Mouse (Mus musculus): ENCODE measurements around the gene Dtd1. TPM values are rescaled to one million over a fixed set of nuclear protein-coding genes. Genes with fewer than 3 reads are reported as not detected.

Gene Dtd1
- polyA plus RNA-seq, 1 experiment from 2014 or later: 31.2 TPM

DNA sequence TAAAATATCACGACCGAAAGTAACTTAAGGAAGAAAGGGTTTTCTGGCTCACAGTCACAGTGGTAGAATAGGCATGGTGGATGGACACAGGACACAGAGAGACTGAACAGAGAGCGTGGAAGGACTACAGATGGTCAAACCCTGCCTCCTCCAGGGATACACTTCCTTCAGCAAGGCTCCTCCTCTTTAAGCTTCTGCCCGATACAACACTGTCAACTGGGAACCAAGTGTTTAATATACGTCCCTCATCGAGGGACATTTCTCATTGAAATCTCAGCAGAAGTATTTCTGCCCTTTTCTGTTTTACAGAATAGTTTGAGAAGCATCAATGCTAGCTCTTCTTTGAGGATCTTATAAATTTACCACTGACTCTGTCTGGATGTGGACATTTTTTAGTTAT, 14.3 kb downstream of the Dtd1 start:
- 0 out of 2 replicates have a peak, but pooled peaks cover 8% of the 10 kb centered on the region for H3K4me1 ChIP-seq (replicated peaks)
- no peaks in the 10 kb centered on the region for H3K36me3 ChIP-seq
- no peak for ATAC-seq (ENCODE audit: insufficient number of reproducible peaks, low FRiP score)
- WGBS: 90% methylated on average over 6 of the region's 6 CpGs
- no peak overlapping the region for H3K4me3 ChIP-seq
- no peak overlapping the region for H3K27ac ChIP-seq (ENCODE audit: poor library complexity, severe bottlenecking)
- H3K9ac ChIP-seq: no peak overlapping the region
- H3K9me3 ChIP-seq (replicated peaks): no peaks in the 10 kb centered on the region; the same call in 1 of the 2 replicates
- no peaks in the 10 kb centered on the region for H3K27me3 ChIP-seq (replicated peaks)
- H3K4me2 ChIP-seq: no peak overlapping the region

GRCm38 (mm10) chr2:144617074-144617874, 17.6 kb downstream of the Dtd1 start:
- no peaks in the 10 kb centered on the region for H3K27me3 ChIP-seq (replicated peaks)
- 0 out of 2 replicates have a peak, but pooled peaks cover 8% of the 10 kb centered on the region for H3K4me1 ChIP-seq (replicated peaks)
- no peaks in the 10 kb centered on the region for H3K36me3 ChIP-seq
- no peak overlapping the region for H3K9ac ChIP-seq
- no peak overlapping the region for H3K27ac ChIP-seq (ENCODE audit: poor library complexity, severe bottlenecking)
- H3K9me3 ChIP-seq (replicated peaks): no peaks in the 10 kb centered on the region; the same call in 1 of the 2 replicates
- ATAC-seq (ENCODE audit: insufficient number of reproducible peaks, low FRiP score): no peak
- no peak overlapping the region for H3K4me3 ChIP-seq
- 55% methylated on average over 16 of the region's 16 CpGs for WGBS
- no peak overlapping the region for H3K4me2 ChIP-seq

GRCm38 (mm10) chr2:144621491-144621890, 21.8 kb downstream of the Dtd1 start:
- no peak overlapping the region for H3K4me2 ChIP-seq
- no peaks in the 10 kb centered on the region for H3K36me3 ChIP-seq
- no peak overlapping the region for H3K27ac ChIP-seq (ENCODE audit: poor library complexity, severe bottlenecking)
- H3K27me3 ChIP-seq (replicated peaks): no peaks in the 10 kb centered on the region
- H3K4me1 ChIP-seq (replicated peaks): 0 out of 2 replicates have a peak, but pooled peaks cover 8% of the 10 kb centered on the region
- peaks cover 1% of the 10 kb centered on the region; the same call in 1 of the 2 replicates for H3K9me3 ChIP-seq (replicated peaks)
- ATAC-seq (ENCODE audit: insufficient number of reproducible peaks, low FRiP score): no peak
- WGBS: 93% methylated on average over 6 of the region's 6 CpGs
- no peak overlapping the region for H3K4me3 ChIP-seq
- no peak overlapping the region for H3K9ac ChIP-seq

DNA sequence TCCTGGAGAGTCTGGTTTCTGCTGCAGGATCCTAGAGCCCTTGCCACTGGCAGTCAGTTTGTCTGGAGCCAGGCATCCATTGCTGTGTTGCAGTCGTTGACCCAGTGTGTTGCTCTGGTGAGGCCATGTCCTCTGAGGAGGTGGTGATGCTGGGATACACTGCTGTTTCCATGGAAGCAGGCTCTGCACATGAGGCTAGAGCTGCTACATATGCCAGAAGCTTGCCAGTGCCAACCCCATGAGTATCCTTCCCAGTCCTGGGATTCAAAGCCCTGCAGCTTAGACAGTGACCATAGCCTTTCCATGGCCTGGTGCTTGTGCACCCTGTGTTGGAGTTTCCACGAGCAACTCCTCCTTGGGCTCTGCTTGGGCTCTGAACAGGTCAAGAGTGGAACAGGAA, 33.9 kb downstream of the Dtd1 start:
- H3K27me3 ChIP-seq (replicated peaks): no peaks in the 10 kb centered on the region
- no peak overlapping the region for H3K27ac ChIP-seq (ENCODE audit: poor library complexity, severe bottlenecking)
- no peak for ATAC-seq (ENCODE audit: insufficient number of reproducible peaks, low FRiP score)
- no peaks in the 10 kb centered on the region for H3K9me3 ChIP-seq (replicated peaks)
- no peak overlapping the region for H3K4me3 ChIP-seq
- H3K4me2 ChIP-seq: no peak overlapping the region
- 73% methylated on average over 2 of the region's 2 CpGs for WGBS
- no peaks in the 10 kb centered on the region for H3K4me1 ChIP-seq (replicated peaks)
- H3K9ac ChIP-seq: no peak overlapping the region
- H3K36me3 ChIP-seq: 0 out of 2 replicates have a peak, but pooled peaks cover 6% of the 10 kb centered on the region

GRCm38 (mm10) chr2:144634231-144634630, 34.5 kb downstream of the Dtd1 start:
- Histone ChIP-seq H3K9me3 (replicated peaks) (no peaks in the 10 kb centered on the region), H3K27ac (ENCODE audit: poor library complexity, severe bottlenecking) (no peak overlapping the region), H3K27me3 (replicated peaks) (no peaks in the 10 kb centered on the region), H3K4me1 (replicated peaks) (no peaks in the 10 kb centered on the region), H3K4me3 (no peak overlapping the region), H3K9ac (no peak overlapping the region), H3K36me3 (0 out of 2 replicates have a peak, but pooled peaks cover 6% of the 10 kb centered on the region), H3K4me2 (no peak overlapping the region)
- ATAC-seq (ENCODE audit: insufficient number of reproducible peaks, low FRiP score): no peak
- 71% methylated on average over 5 of the region's 5 CpGs for WGBS

DNA sequence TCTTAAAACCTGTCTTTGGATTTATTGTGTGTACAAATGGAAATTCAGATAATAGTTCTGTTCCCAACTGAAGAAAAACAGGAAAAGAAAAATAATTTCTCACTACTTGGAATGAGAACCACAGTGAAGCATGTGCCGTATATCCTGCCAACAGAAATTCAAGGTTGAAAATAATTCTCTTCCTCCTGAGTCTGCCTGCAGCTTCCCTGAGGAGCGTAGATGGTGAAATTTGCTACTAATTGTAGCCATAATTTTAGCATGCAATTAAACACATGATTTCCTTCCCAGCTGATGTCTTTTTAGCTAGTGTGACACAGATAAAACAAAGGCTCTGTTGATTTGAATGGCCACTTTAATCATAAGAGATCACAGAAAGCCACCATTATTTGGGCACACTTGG, 35.0 kb downstream of the Dtd1 start:
- Histone ChIP-seq H3K9me3 (replicated peaks) (no peaks in the 10 kb centered on the region), H3K9ac (no peak overlapping the region), H3K4me2 (no peak overlapping the region), H3K4me1 (replicated peaks) (no peaks in the 10 kb centered on the region), H3K27ac (ENCODE audit: poor library complexity, severe bottlenecking) (no peak overlapping the region), H3K36me3 (0 out of 2 replicates have a peak, but pooled peaks cover 6% of the 10 kb centered on the region), H3K4me3 (no peak overlapping the region), H3K27me3 (replicated peaks) (no peaks in the 10 kb centered on the region)
- WGBS: 79% methylated on average over 2 of the region's 2 CpGs
- no peak for ATAC-seq (ENCODE audit: insufficient number of reproducible peaks, low FRiP score)

GRCm38 (mm10) chr2:144635644-144636320, 36.1 kb downstream of the Dtd1 start:
- WGBS: 21% methylated on average over 5 of the region's 5 CpGs
- peaks cover 5% of the 10 kb centered on the region; the same call in 1 of the 2 replicates for H3K4me1 ChIP-seq (replicated peaks)
- H3K9me3 ChIP-seq (replicated peaks): no peaks in the 10 kb centered on the region
- no peak overlapping the region for H3K9ac ChIP-seq
- H3K36me3 ChIP-seq: 0 out of 2 replicates have a peak, but pooled peaks cover 6% of the 10 kb centered on the region
- no peak overlapping the region for H3K4me3 ChIP-seq
- 0 out of 2 replicates have a peak, but pooled peaks have one; percentile 15 for ATAC-seq (ENCODE audit: insufficient number of reproducible peaks, low FRiP score)
- no peak overlapping the region for H3K27ac ChIP-seq (ENCODE audit: poor library complexity, severe bottlenecking)
- no peaks in the 10 kb centered on the region for H3K27me3 ChIP-seq (replicated peaks)
- no peak overlapping the region for H3K4me2 ChIP-seq

GRCm38 (mm10) chr2:144637204-144637603, 37.5 kb downstream of the Dtd1 start:
- Histone ChIP-seq H3K36me3 (0 out of 2 replicates have a peak, but pooled peaks cover 5% of the 10 kb centered on the region), H3K9me3 (replicated peaks) (no peaks in the 10 kb centered on the region), H3K9ac (no peak overlapping the region), H3K27ac (ENCODE audit: poor library complexity, severe bottlenecking) (no peak overlapping the region), H3K4me1 (replicated peaks) (peaks cover 5% of the 10 kb centered on the region), H3K4me2 (no peak overlapping the region), H3K27me3 (replicated peaks) (no peaks in the 10 kb centered on the region), H3K4me3 (no peak overlapping the region)
- no peak for ATAC-seq (ENCODE audit: insufficient number of reproducible peaks, low FRiP score)
- 68% methylated on average over 4 of the region's 4 CpGs for whole genome bisulfite sequencing

DNA sequence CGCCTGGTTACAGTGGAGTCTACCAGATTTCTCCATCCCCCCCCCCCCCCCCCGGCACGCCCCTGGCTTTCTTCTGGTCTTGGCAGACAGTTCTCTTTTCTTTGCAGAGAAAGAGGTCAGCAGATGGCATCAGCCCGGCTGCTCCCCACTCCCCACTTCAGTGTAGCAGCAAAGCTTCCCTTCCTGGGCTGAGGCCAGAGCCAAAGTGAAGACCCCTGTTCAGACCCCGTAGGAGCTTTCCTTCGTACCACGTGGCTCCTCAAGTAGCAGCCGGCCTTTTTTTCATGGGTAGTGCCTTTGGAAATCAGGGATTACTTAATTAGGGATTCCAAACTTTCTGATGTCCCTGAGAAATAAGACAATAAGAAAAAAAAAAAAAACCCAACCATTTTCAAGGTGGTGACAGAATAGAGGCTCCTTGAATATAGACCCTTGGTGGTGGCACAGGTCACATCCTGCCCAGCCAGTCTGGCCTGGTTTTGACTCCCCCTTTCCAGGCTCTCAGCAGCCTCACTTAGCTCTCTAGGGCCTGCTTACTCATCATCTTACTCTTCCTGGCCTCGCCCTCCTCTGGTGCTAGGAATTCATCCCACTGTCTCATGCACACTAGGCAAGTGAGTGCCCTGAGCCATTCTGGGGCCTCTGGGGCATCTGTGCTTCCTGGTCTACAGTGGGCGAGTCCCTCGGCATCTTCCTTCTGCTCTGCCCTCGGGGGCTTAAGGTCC, 38.1 kb downstream of the Dtd1 start:
- Histone ChIP-seq H3K27me3 (replicated peaks) (no peaks in the 10 kb centered on the region), H3K4me3 (no peak overlapping the region), H3K36me3 (no peaks in the 10 kb centered on the region), H3K4me1 (replicated peaks) (peaks cover 5% of the 10 kb centered on the region), H3K9me3 (replicated peaks) (no peaks in the 10 kb centered on the region), H3K9ac (no peak overlapping the region), H3K27ac (ENCODE audit: poor library complexity, severe bottlenecking) (no peak overlapping the region), H3K4me2 (no peak overlapping the region)
- WGBS: 74% methylated on average over 12 of the region's 12 CpGs
- ATAC-seq (ENCODE audit: insufficient number of reproducible peaks, low FRiP score): no peak

- H3K4me2 ChIP-seq: no peak overlapping the region
- H3K36me3 ChIP-seq: no peaks in the 10 kb centered on the region
- H3K4me3 ChIP-seq: no peak overlapping the region
- H3K4me1 ChIP-seq (replicated peaks): peaks cover 10% of the 10 kb centered on the region
- no peaks in the 10 kb centered on the region for H3K9me3 ChIP-seq (replicated peaks)
- no peaks in the 10 kb centered on the region for H3K27me3 ChIP-seq (replicated peaks)
- no peak for ATAC-seq (ENCODE audit: insufficient number of reproducible peaks, low FRiP score)
- H3K9ac ChIP-seq: no peak overlapping the region
- WGBS: 52% methylated on average over 4 of the region's 4 CpGs
- no peak overlapping the region for H3K27ac ChIP-seq (ENCODE audit: poor library complexity, severe bottlenecking)
Measured at GRCm38 (mm10) chr2:144638719-144639118, 39.0 kb downstream of the Dtd1 start.

DNA sequence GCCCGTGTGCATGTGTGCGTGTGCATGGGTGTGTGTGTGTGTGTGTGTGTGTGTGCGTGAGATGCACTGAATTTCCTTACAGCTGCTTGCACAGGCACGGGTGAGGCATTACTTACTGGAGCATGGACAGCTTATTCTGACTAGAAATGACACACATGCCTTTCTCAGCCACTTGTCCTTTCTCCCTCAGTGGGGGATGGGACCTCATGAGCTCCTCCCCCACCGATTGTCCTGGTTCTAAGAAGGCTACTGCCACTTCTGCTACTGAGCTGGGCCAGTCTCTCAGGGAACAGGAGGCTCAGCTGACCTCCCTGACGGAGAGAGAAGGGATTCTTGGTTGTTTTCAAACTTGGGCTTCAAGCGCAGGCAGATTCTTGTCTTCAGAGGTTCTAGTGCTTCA, 40.4 kb downstream of the Dtd1 start:
- Histone ChIP-seq H3K4me2 (no peak overlapping the region), H3K4me1 (replicated peaks) (peaks cover 11% of the 10 kb centered on the region), H3K27me3 (replicated peaks) (no peaks in the 10 kb centered on the region), H3K9me3 (replicated peaks) (no peaks in the 10 kb centered on the region), H3K4me3 (no peak overlapping the region), H3K9ac (no peak overlapping the region), H3K36me3 (no peaks in the 10 kb centered on the region), H3K27ac (ENCODE audit: poor library complexity, severe bottlenecking) (no peak overlapping the region)
- ATAC-seq (ENCODE audit: insufficient number of reproducible peaks, low FRiP score): no peak
- 67% methylated on average over 7 of the region's 7 CpGs for WGBS

Data from heart, embryonic 12.5 days (tissue).